Mouse (Mus musculus) heart, embryonic 16.5 days (tissue): ENCODE measurements around the gene Zrsr1. TPM values are rescaled to one million over a fixed set of nuclear protein-coding genes. Genes with fewer than 3 reads are reported as not detected.
A peak's percentile ranks its signal among the peaks of the same experiment; 100 is the strongest.

Experiments
- ATAC-seq: fragments of 200-750 bp; cut with Nextera tagmentation; replicated peaks from 2 replicates; pipeline ENCODE4 v1.8.0; 2017; ENCODE audit warnings: moderate number of reproducible peaks; ENCODE audit not compliant: insufficient read depth, low FRiP score; ENCODE audit errors: extremely low read depth
- H3K27ac ChIP-seq: fragments of 300-500 bp; sonication (generic); 2 replicates; pipeline ENCODE4 v1.5.1; 2014; ENCODE audit warnings: mild to moderate bottlenecking, low read length, control low read depth, moderate library complexity
- H3K27me3 ChIP-seq: fragments of 300-500 bp; sonication (generic); 2 replicates; pipeline ENCODE4 v1.6.1; 2014; ENCODE audit warnings: low read length, mixed read lengths; ENCODE audit not compliant: control insufficient read depth, insufficient read depth
- H3K36me3 ChIP-seq: fragments of 300-500 bp; sonication (generic); 2 replicates; pipeline ENCODE4 v1.6.1; 2014; ENCODE audit not compliant: control insufficient read depth, insufficient read depth
- H3K4me1 ChIP-seq: fragments of 300-500 bp; sonication (generic); 2 replicates; pipeline ENCODE4 v1.6.1; 2014; ENCODE audit warnings: low read length, mixed read lengths; ENCODE audit not compliant: control insufficient read depth, insufficient read depth
- H3K4me2 ChIP-seq: fragments of 300-500 bp; sonication (generic); 2 replicates; pipeline ENCODE4 v1.6.1; 2014; ENCODE audit warnings: low read depth, mild to moderate bottlenecking, control low read depth, low read length
- H3K4me3 ChIP-seq: fragments of 300-500 bp; sonication (generic); 2 replicates; pipeline ENCODE4 v1.5.1; 2014; ENCODE audit warnings: mild to moderate bottlenecking, control low read depth, low read length
- H3K9ac ChIP-seq: fragments of 300-500 bp; sonication (generic); 2 replicates; pipeline ENCODE4 v1.6.1; 2014; ENCODE audit warnings: low read length, control low read depth
- H3K9me3 ChIP-seq: fragments of 300-500 bp; sonication (generic); replicated peaks from 2 replicates; pipeline ENCODE4 v1.6.1; 2016; ENCODE audit warnings: low read length; ENCODE audit not compliant: control insufficient read depth
- WGBS: fragments of 180-500 bp; shearing (Covaris S2); extraction: QIAGEN DNeasy Blood & Tissue Kit; methylation state at CpG from one replicate; pipeline ENCODE4 v1.1.7; 2014; 5-methylcytosine and 5-hydroxymethylcytosine counted together
- polyA plus RNA-seq: library from polyadenylated mRNA; unstranded; fragments of >200 nt; fragmentation: Nextera tagmentation; extraction: Ambion mirVana; gene quantifications from 2 replicates; pipeline ENCODE4 v1.2.1, GENCODE M21; 2015

Gene Zrsr1
- 1.8 and 1.9 TPM in 2 replicates for polyA plus RNA-seq

- Histone ChIP-seq H3K9me3 (peaks cover 27% of the 10 kb centered on the region), H3K9ac (peak within 1 kb of the TSS; percentile 76)
These were observed at the start of gene Zrsr1 for GRCm38 (mm10) chr11:22971835-22972709. TSS of gene Zrsr1 (plus strand) at chr11:22972005.

GRCm38 (mm10) chr11:22922546-22922945 is 49.3 kb upstream of the Zrsr1 start:
- Histone ChIP-seq H3K27ac (no peak overlapping the region), H3K4me2 (no peak overlapping the region), H3K27me3 (no peaks in the 10 kb centered on the region), H3K4me3 (no peak overlapping the region), H3K9ac (no peak overlapping the region), H3K9me3 (no peaks in the 10 kb centered on the region), H3K36me3 (no peaks in the 10 kb centered on the region), H3K4me1 (no peaks in the 10 kb centered on the region)
- WGBS, result 72% methylated on average over 2 of the region's 2 CpGs
- no peak for ATAC-seq

More at GRCm38 (mm10) chr11:22971835-22972709, at the start of gene Zrsr1:
- H3K4me3 ChIP-seq, result peak within 1 kb of the TSS; percentile 73
- H3K4me1 ChIP-seq, result peaks cover 15% of the 10 kb centered on the region
- H3K27me3 ChIP-seq, result no peaks in the 10 kb centered on the region
- peak; percentile 71 for ATAC-seq
- peak within 1 kb of the TSS; percentile 85 for H3K4me2 ChIP-seq
- peak within 1 kb of the TSS; percentile 88 for H3K27ac ChIP-seq
- WGBS, result 52% methylated on average over 56 of the region's 56 CpGs
- peaks cover 24% of the 10 kb centered on the region; the same call in 1 of the 2 replicates for H3K36me3 ChIP-seq

DNA sequence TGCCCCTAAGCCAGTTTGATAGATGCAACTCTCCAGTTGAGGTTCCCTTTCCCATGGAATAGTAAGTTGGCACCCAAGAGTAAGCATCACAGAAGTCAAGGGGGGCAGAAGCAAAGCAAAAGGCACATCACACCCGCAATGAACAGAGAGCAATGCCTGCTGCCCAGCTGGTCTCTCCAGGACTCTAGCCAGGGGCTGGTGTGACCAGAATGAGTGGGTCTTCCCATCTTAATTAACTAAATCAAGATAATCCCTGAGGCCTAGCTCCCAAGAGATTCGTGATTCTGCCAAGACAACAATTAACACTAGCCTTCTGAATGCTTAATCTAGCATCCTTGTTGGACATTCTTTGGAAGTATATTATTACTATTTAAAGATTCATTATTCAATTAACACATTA is 48.2 kb upstream of the Zrsr1 start:
- no peak overlapping the region for H3K4me3 ChIP-seq
- peaks cover 4% of the 10 kb centered on the region; the same call in 1 of the 2 replicates for H3K4me1 ChIP-seq
- ATAC-seq, result no peak
- no peaks in the 10 kb centered on the region for H3K27me3 ChIP-seq
- H3K36me3 ChIP-seq, result no peaks in the 10 kb centered on the region
- H3K27ac ChIP-seq, result no peak overlapping the region
- no peaks in the 10 kb centered on the region for H3K9me3 ChIP-seq
- H3K9ac ChIP-seq, result no peak overlapping the region
- no peak overlapping the region for H3K4me2 ChIP-seq
- 84% methylated on average over 2 of the region's 2 CpGs for WGBS

- no peaks in the 10 kb centered on the region for H3K9me3 ChIP-seq
- no peak for ATAC-seq
- no peak overlapping the region for H3K4me3 ChIP-seq
- no peak overlapping the region for H3K4me2 ChIP-seq
- no peaks in the 10 kb centered on the region for H3K36me3 ChIP-seq
- 0 out of 2 replicates have a peak overlapping the region, but pooled peaks have one; percentile 25 for H3K27ac ChIP-seq
- H3K9ac ChIP-seq, result no peak overlapping the region
- peaks cover 7% of the 10 kb centered on the region; the same call in 1 of the 2 replicates for H3K4me1 ChIP-seq
- WGBS, result 61% methylated on average over 8 of the region's 8 CpGs
- H3K27me3 ChIP-seq, result no peaks in the 10 kb centered on the region
These were observed 43.1 kb upstream of the Zrsr1 start for GRCm38 (mm10) chr11:22928586-22929169.

DNA sequence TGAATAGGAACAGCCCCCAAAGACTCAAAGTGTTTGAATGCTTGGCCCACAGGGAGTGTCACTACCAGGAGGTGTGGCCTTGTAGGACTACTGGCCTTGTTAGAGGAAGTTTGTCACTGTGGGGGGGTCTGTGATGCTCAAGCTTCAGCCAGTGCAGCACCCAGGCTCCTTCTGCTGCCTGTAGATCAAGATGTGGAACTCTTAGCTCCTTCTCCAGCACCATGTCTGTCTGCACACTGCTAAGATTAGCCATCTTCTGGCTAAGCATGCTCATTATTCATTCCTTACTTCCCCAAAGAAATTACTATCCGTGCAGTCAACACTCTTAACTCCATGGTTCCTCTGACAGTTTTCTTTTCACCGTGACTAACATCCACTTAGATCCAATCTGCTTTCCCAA is 41.7 kb upstream of the Zrsr1 start:
- 63% methylated on average over 2 of the region's 2 CpGs for WGBS

DNA sequence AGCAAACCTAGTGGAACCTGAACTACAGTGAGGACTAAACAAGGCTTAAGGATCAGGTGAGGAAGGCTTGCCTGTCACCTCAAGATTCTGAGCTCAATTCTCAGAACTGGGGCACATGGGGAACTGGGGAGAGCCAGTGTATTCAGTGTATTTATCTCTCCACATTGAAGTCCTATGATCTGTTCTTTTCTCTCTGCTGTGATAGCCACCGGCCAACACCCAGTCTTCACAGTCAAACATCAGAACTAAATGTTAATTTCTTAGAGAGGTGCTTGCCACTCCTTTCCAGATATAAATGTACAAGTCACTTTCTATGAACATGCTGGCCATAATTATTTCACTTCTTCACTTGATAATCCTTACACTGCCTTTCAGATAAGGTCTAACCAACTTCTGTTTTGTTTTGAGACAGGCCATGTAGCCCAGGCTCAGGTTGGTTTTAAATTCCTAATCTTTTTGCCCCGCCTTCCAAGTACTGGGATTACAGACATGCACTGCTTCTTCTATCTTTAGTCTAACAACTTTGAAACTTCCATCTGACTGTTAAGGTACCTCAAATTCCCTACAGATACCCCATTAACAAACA is 40.4 kb upstream of the Zrsr1 start:
- H3K36me3 ChIP-seq, result no peaks in the 10 kb centered on the region
- no peak for ATAC-seq
- H3K9ac ChIP-seq, result no peak overlapping the region
- H3K27me3 ChIP-seq, result no peaks in the 10 kb centered on the region
- no peak overlapping the region for H3K4me3 ChIP-seq
- H3K4me1 ChIP-seq, result peaks cover 7% of the 10 kb centered on the region; the same call in 1 of the 2 replicates
- no peak overlapping the region for H3K27ac ChIP-seq
- no peaks in the 10 kb centered on the region for H3K9me3 ChIP-seq
- WGBS, result 87% methylated on average over 2 of the region's 2 CpGs
- no peak overlapping the region for H3K4me2 ChIP-seq

More for the DNA sequence above, 41.7 kb upstream of the Zrsr1 start:
- H3K9ac ChIP-seq, result no peak overlapping the region
- no peak overlapping the region for H3K4me2 ChIP-seq
- H3K27me3 ChIP-seq, result no peaks in the 10 kb centered on the region
- no peak overlapping the region for H3K27ac ChIP-seq
- ATAC-seq, result no peak
- H3K4me3 ChIP-seq, result no peak overlapping the region
- peaks cover 7% of the 10 kb centered on the region; the same call in 1 of the 2 replicates for H3K4me1 ChIP-seq
- no peaks in the 10 kb centered on the region for H3K9me3 ChIP-seq
- H3K36me3 ChIP-seq, result no peaks in the 10 kb centered on the region

DNA sequence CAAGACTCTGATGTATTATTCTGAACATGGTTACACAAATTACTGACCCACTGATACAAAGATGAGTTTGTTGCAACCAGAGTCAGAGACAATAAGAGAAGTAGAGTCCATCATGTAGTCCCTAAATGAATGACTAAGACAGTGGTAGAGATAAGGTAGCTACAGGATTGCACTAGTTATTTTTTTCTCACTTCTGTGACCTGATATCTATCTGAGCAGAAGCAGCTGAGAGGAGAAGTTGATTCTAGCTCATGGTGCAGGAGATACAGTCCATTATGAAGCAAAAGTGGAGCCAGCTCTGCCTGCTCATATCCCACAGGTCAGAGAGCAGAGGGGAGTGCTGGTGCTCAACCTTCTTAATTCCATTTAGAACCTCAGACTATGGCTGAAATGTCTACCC is 39.6 kb upstream of the Zrsr1 start:
- Histone ChIP-seq H3K27ac (no peak overlapping the region), H3K4me2 (no peak overlapping the region), H3K9ac (no peak overlapping the region), H3K36me3 (no peaks in the 10 kb centered on the region), H3K4me3 (no peak overlapping the region), H3K9me3 (no peaks in the 10 kb centered on the region), H3K4me1 (peaks cover 7% of the 10 kb centered on the region; the same call in 1 of the 2 replicates), H3K27me3 (no peaks in the 10 kb centered on the region)
- ATAC-seq, result no peak

DNA sequence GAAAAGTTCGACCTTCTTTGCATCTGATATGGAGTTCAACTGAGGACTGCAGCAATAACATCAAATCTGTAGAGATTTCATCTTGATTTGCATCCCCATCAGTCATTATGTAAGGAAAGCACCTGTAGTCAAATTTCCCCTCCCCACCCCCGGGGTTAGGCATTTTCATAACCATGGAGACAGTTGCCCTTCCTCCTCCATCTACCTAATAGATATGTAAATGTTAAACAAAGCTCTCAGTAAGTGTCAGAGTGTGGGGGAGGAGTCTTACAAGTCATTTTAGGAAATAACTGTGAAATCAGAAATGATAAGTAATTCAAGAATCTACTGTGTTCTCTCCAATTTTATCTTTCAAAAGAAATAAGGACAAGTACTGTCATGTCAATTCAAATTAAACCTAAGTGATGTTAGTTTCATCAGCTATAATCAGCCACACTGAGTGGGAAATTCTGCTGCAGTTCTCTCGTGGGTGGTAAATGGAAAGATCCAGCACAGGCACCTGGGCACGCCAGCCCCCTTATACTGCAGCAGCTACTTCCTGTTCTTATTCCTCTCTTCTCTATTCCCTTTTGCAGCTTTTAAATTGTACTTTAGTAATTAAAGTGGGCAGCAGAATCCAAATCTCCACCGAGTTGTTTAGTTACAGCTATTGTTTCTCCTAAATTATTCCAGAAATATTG is 35.2 kb upstream of the Zrsr1 start:
- Histone ChIP-seq H3K27me3 (no peaks in the 10 kb centered on the region), H3K9me3 (no peaks in the 10 kb centered on the region), H3K4me1 (no peaks in the 10 kb centered on the region), H3K4me2 (no peak overlapping the region), H3K9ac (no peak overlapping the region), H3K36me3 (no peaks in the 10 kb centered on the region), H3K27ac (no peak overlapping the region), H3K4me3 (no peak overlapping the region)
- no peak for ATAC-seq
- 62% methylated on average over 5 of the region's 5 CpGs for WGBS
